Mouse (Mus musculus) cortical plate, adult 2 months (tissue): ENCODE results near the gene Mgst2.

Experiments used
- CTCF ChIP-seq: fragments of 200-500 bp; IDR thresholded peaks from 2 replicates; pipeline ENCODE4 v1.5.1; 2011; ENCODE audit warnings: mild to moderate bottlenecking, control low read depth, low read length; ENCODE audit not compliant: insufficient read depth; ENCODE audit errors: extremely low read depth
- POLR2A ChIP-seq: fragments of 200-500 bp; IDR thresholded peaks from 2 replicates; pipeline ENCODE4 v1.6.1; 2011; ENCODE audit warnings: mild to moderate bottlenecking, low read length, control low read depth; ENCODE audit not compliant: insufficient read depth; ENCODE audit errors: extremely low read depth

GRCm38 (mm10) chr3:51726257-51726656 is 66.1 kb downstream of the Mgst2 start:
- TF ChIP-seq POLR2A: no peak
- no peak for TF ChIP-seq CTCF
